Mouse (Mus musculus) CH12.LX (cell line): Measurements from ENCODE around the gene Hipk2.

ENCODE experiments used
- CTCF ChIP-seq, 2 experiments: IDR thresholded peaks in 1 of 2; conservative IDR thresholded peaks in 1 of 2; 2 replicates each; pipeline ENCODE4 v1.5.1; 2011 to 2012; ENCODE audit warnings: low read depth in 2 of 2, low read length in 2 of 2, improper control_type of control experiment in 1 of 2, inconsistent platforms in 1 of 2, mild to moderate bottlenecking in 1 of 2, moderate library complexity in 1 of 2
- EP300 ChIP-seq: IDR thresholded peaks from 2 replicates; pipeline ENCODE4 v1.6.1; 2011; ENCODE audit warnings: low read length, improper control_type of control experiment
- MAFK ChIP-seq: IDR thresholded peaks from 2 replicates; pipeline ENCODE4 v1.6.1; 2011; ENCODE audit warnings: low read length, improper control_type of control experiment; ENCODE audit not compliant: insufficient replicate concordance
- MAX ChIP-seq: IDR thresholded peaks from 2 replicates; pipeline ENCODE4 v1.6.1; 2011; ENCODE audit warnings: low read length, improper control_type of control experiment
- MEF2A ChIP-seq: IDR thresholded peaks from 2 replicates; pipeline ENCODE4 v1.6.1; 2014; ENCODE audit warnings: low read depth, mild to moderate bottlenecking, inconsistent platforms, low read length, improper control_type of control experiment, borderline replicate concordance
- MXI1 ChIP-seq: IDR thresholded peaks from 2 replicates; pipeline ENCODE4 v1.6.1; 2011; ENCODE audit warnings: mild to moderate bottlenecking, low read depth, low read length, improper control_type of control experiment
- NELFE ChIP-seq: IDR thresholded peaks from 2 replicates; pipeline ENCODE4 v1.6.1; 2011; ENCODE audit warnings: low read depth, low read length, improper control_type of control experiment
- POLR2A ChIP-seq: IDR thresholded peaks from 2 replicates; pipeline ENCODE4 v1.6.1; 2011; ENCODE audit warnings: low read depth, mild to moderate bottlenecking, improper control_type of control experiment, low read length
- TCF12 ChIP-seq: IDR thresholded peaks from 2 replicates; pipeline ENCODE4 v1.6.1; 2014; ENCODE audit warnings: low read depth, mild to moderate bottlenecking, inconsistent platforms, low read length, improper control_type of control experiment
- ZC3H11A ChIP-seq: IDR thresholded peaks from 2 replicates; pipeline ENCODE4 v1.6.1; 2012; ENCODE audit warnings: low read depth, mild to moderate bottlenecking, inconsistent platforms, low read length, improper control_type of control experiment

DNA sequence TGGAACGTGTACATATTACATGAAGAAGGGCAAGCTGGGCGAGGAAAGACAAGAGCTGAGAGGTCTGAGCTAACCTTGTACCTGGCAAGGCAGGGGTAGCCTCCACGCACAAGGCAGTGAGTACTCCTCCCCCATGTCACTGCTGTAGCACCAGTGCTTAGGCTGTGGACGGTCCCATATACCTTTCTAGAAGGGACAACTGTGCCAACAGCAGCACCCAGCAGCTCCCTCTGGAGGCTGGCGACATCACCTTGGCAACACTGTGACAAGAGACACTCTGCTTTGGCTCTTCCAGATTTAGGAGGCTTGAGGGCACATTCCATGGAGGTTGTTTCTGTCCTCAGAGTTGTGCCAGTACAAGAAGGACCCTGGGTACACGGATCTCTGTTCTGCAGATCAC is 123.5 kb downstream of the Hipk2 start:
- no peak for TF ChIP-seq POLR2A
- TF ChIP-seq MEF2A = no peak
- TF ChIP-seq EP300 = no peak
- peak in 1 of 2 experiments; percentile 31; a peak in 2 of 4 replicates for TF ChIP-seq CTCF (conservative IDR thresholded peaks at IDR 0.05 in 1 of 2, IDR thresholded peaks at IDR 0.05 in 1 of 2; ENCODE audit: low read depth in 2 of 2, low read length in 2 of 2)
- TF ChIP-seq MAFK = no peak
- no peak for TF ChIP-seq ZC3H11A
- no peak for TF ChIP-seq NELFE
- TF ChIP-seq MXI1 = no peak
- no peak for TF ChIP-seq MAX
- TF ChIP-seq TCF12 = no peak
